Mouse (Mus musculus) erythroblast, embryonic 14.5 days (primary cell): ENCODE measurements around the gene Slc2a4.

Experiments used
- GATA1 ChIP-seq: IDR thresholded peaks from 2 replicates; pipeline ENCODE4 v1.6.1; 2012; ENCODE audit warnings: low read length, inconsistent platforms, mixed read lengths
- TAL1 ChIP-seq: IDR thresholded peaks from 3 replicates; pipeline ENCODE4 v1.6.1; 2012; ENCODE audit warnings: low read length, inconsistent platforms, mixed read lengths

GRCm38 (mm10) chr11:69976271-69976670, 28.3 kb upstream of the Slc2a4 start:
- TF ChIP-seq GATA1 (no peak), TAL1 (no peak)
